Mouse (Mus musculus): ENCODE results near the gene Adgrf1. TPM values are rescaled to one million over a fixed set of nuclear protein-coding genes. Genes with fewer than 3 reads are reported as not detected.

The Adgrf1 gene
- polyA plus RNA-seq, 2 experiments: 0.66 to 0.69 TPM

GRCm38 (mm10) chr17:43265944-43266343 is 4.2 kb upstream of the Adgrf1 start:
- H3K36me3 ChIP-seq (replicated peaks; ENCODE audit: control insufficient read depth, insufficient read depth, low read depth): no peaks in the 10 kb centered on the region
- ATAC-seq (ENCODE audit: insufficient read depth) (no peak), DNase-seq (ENCODE audit: low read depth in 3 of 3, low spot score in 3 of 3) (no peak)
- no peak overlapping the region for H3K4me3 ChIP-seq (ENCODE audit: insufficient read depth in 1 of 2, low read depth in 2 of 2, low read length in 2 of 2)
- no peak for TF ChIP-seq EP300 (IDR thresholded peaks at IDR 0.05; ENCODE audit: low read depth)
- no peak for TF ChIP-seq CTCF (IDR thresholded peaks at IDR 0.05; ENCODE audit: low read depth)
- no peak overlapping the region for H3K9ac ChIP-seq (replicated peaks)
- H3K4me1 ChIP-seq (replicated peaks; ENCODE audit: control insufficient read depth in 2 of 2, insufficient read depth in 2 of 2, low read length in 1 of 2): peaks cover 0 to 4% of the 10 kb centered on the region in 2 experiments; a peak in 1 of 4 replicates
- H3K27ac ChIP-seq: no peak overlapping the region
- 72% methylated on average over 6 of the region's 6 CpGs for WGBS (ENCODE audit: insufficient replicate concordance)
- no peaks in the 10 kb centered on the region for H3K27me3 ChIP-seq (ENCODE audit: control insufficient read depth, insufficient read depth, low read length)
- no peak overlapping the region for H3K4me2 ChIP-seq (ENCODE audit: low read depth)
- H3K9me3 ChIP-seq (ENCODE audit: control insufficient read depth, low read length): no peaks in the 10 kb centered on the region

GRCm38 (mm10) chr17:43266636-43267035 is 3.5 kb upstream of the Adgrf1 start:
- TF ChIP-seq CTCF (IDR thresholded peaks at IDR 0.05; ENCODE audit: low read depth) (no peak; the same call in 1 of the 2 replicates), EP300 (IDR thresholded peaks at IDR 0.05; ENCODE audit: low read depth) (no peak)

DNA sequence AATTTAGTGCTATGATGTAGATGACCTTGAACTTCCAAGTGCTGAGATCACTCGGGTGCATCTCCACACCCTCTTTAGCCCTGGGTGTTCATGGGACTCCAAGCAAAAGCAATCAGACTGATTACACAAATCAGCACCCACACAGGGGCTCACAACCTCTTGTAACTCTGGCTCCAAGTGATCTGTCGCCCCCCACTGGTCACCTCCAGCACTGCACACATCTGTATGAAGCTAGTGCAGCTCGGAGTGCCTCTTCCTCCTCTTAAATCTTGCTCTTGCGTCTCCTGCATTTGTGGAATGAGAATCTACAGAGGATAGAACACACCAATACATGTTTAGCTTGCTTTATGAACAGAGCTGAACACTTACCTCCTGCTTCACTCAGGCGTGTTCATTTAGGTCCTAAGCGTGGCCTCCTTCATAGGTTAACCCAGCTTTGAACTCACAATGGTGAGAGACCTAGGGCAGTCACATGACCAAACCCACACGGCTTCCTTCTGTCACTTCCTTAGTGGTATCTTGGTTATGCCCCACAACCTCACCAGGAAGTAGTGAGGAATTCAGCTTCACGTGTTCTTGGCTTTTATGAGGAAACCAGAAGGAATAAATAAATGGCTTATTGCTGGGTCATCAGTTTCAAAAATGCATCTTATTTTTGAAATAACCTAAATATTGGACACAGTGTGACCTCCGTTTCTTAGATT is 2.9 kb upstream of the Adgrf1 start:
- WGBS (ENCODE audit: insufficient replicate concordance): 59% methylated on average over 9 of the region's 9 CpGs

More at GRCm38 (mm10) chr17:43266636-43267035, 3.5 kb upstream of the Adgrf1 start:
- H3K36me3 ChIP-seq (replicated peaks; ENCODE audit: control insufficient read depth, insufficient read depth, low read depth): no peaks in the 10 kb centered on the region
- H3K27me3 ChIP-seq (ENCODE audit: control insufficient read depth, insufficient read depth, low read length): no peaks in the 10 kb centered on the region
- ATAC-seq (ENCODE audit: insufficient read depth) (no peak), DNase-seq (ENCODE audit: low read depth in 3 of 3, low spot score in 3 of 3) (no peak)
- no peak overlapping the region for H3K27ac ChIP-seq
- no peak overlapping the region for H3K9ac ChIP-seq (replicated peaks)
- H3K4me1 ChIP-seq (replicated peaks; ENCODE audit: control insufficient read depth in 2 of 2, insufficient read depth in 2 of 2, low read length in 1 of 2): peaks cover 0 to 4% of the 10 kb centered on the region in 2 experiments; a peak in 1 of 4 replicates
- H3K9me3 ChIP-seq (ENCODE audit: control insufficient read depth, low read length): no peaks in the 10 kb centered on the region
- H3K4me3 ChIP-seq (ENCODE audit: insufficient read depth in 1 of 2, low read depth in 2 of 2, low read length in 2 of 2): no peak overlapping the region
- WGBS (ENCODE audit: insufficient replicate concordance): 60% methylated on average over 2 of the region's 2 CpGs
- no peak overlapping the region for H3K4me2 ChIP-seq (ENCODE audit: low read depth)

DNA sequence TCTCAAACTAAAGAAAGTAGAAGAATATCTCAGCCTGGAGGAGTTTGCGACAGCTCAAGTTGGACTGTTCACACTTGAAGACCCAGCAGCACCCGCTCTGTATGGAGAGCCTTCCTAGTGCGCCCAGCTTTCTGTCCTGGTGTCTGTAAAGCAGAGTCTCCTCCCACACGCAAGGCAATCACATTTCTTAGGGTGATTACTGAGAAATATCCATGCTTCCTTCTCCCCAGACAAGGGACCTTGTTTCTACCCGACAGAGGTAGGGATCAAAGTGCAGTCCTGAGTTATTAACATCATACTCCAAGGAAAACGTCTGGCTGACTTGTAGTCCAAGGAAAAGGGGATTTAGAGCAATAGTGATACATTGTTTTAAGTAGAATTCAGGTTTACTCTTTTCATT is 6.1 kb downstream of the Adgrf1 start:
- Histone ChIP-seq H3K27me3 (ENCODE audit: control insufficient read depth, insufficient read depth, low read length) (no peaks in the 10 kb centered on the region), H3K4me2 (ENCODE audit: low read depth) (no peak overlapping the region), H3K27ac (no peak overlapping the region), H3K9me3 (ENCODE audit: control insufficient read depth, low read length) (no peaks in the 10 kb centered on the region), H3K4me3 (ENCODE audit: insufficient read depth in 1 of 2, low read depth in 2 of 2, low read length in 2 of 2) (no peak overlapping the region), H3K9ac (replicated peaks) (no peak overlapping the region), H3K36me3 (replicated peaks; ENCODE audit: control insufficient read depth, insufficient read depth, low read depth) (no peaks in the 10 kb centered on the region), H3K4me1 (replicated peaks; ENCODE audit: control insufficient read depth in 2 of 2, insufficient read depth in 2 of 2, low read length in 1 of 2) (no peaks in the 10 kb centered on the region)
- 54% methylated on average over 6 of the region's 6 CpGs for WGBS (ENCODE audit: insufficient replicate concordance)
- DNase-seq (ENCODE audit: low read depth in 3 of 3, low spot score in 3 of 3) (no peak), ATAC-seq (ENCODE audit: insufficient read depth) (no peak)
- TF ChIP-seq CTCF (IDR thresholded peaks at IDR 0.05; ENCODE audit: low read depth): no peak
- TF ChIP-seq EP300 (IDR thresholded peaks at IDR 0.05; ENCODE audit: low read depth): no peak

More for the DNA sequence above, 2.9 kb upstream of the Adgrf1 start:
- Histone ChIP-seq H3K4me3 (ENCODE audit: insufficient read depth in 1 of 2, low read depth in 2 of 2, low read length in 2 of 2) (no peak overlapping the region), H3K27me3 (ENCODE audit: control insufficient read depth, insufficient read depth, low read length) (no peaks in the 10 kb centered on the region), H3K36me3 (replicated peaks; ENCODE audit: control insufficient read depth, insufficient read depth, low read depth) (no peaks in the 10 kb centered on the region), H3K4me2 (ENCODE audit: low read depth) (no peak overlapping the region), H3K9ac (replicated peaks) (no peak overlapping the region), H3K9me3 (ENCODE audit: control insufficient read depth, low read length) (no peaks in the 10 kb centered on the region), H3K4me1 (replicated peaks; ENCODE audit: control insufficient read depth in 2 of 2, insufficient read depth in 2 of 2, low read length in 1 of 2) (peaks cover 0 to 4% of the 10 kb centered on the region in 2 experiments; a peak in 1 of 4 replicates), H3K27ac (no peak overlapping the region)
- DNase-seq (ENCODE audit: low read depth in 3 of 3, low spot score in 3 of 3) (no peak), ATAC-seq (ENCODE audit: insufficient read depth) (no peak)
- TF ChIP-seq EP300 (IDR thresholded peaks at IDR 0.05; ENCODE audit: low read depth): no peak
- TF ChIP-seq CTCF (IDR thresholded peaks at IDR 0.05; ENCODE audit: low read depth): peak; percentile 70

GRCm38 (mm10) chr17:43277223-43277622 is 7.1 kb downstream of the Adgrf1 start:
- no peaks in the 10 kb centered on the region for H3K27me3 ChIP-seq (ENCODE audit: control insufficient read depth, insufficient read depth, low read length)
- H3K27ac ChIP-seq: no peak overlapping the region
- H3K9me3 ChIP-seq (ENCODE audit: control insufficient read depth, low read length): no peaks in the 10 kb centered on the region
- no peak for TF ChIP-seq EP300 (IDR thresholded peaks at IDR 0.05; ENCODE audit: low read depth)
- no peak for TF ChIP-seq CTCF (IDR thresholded peaks at IDR 0.05; ENCODE audit: low read depth)
- no peak for ATAC-seq (ENCODE audit: insufficient read depth)
- no peaks in the 10 kb centered on the region for H3K4me1 ChIP-seq (replicated peaks; ENCODE audit: control insufficient read depth in 2 of 2, insufficient read depth in 2 of 2, low read length in 1 of 2)
- DNase-seq (ENCODE audit: low read depth in 3 of 3, low spot score in 3 of 3): no peak
- H3K4me3 ChIP-seq (ENCODE audit: insufficient read depth in 1 of 2, low read depth in 2 of 2, low read length in 2 of 2): no peak overlapping the region
- 59% methylated on average over 4 of the region's 4 CpGs for WGBS (ENCODE audit: insufficient replicate concordance)
- H3K4me2 ChIP-seq (ENCODE audit: low read depth): no peak overlapping the region
- H3K36me3 ChIP-seq (replicated peaks; ENCODE audit: control insufficient read depth, insufficient read depth, low read depth): no peaks in the 10 kb centered on the region
- H3K9ac ChIP-seq (replicated peaks): no peak overlapping the region
